Mouse (Mus musculus): ENCODE measurements around the gene Xpot. TPM values are rescaled to one million over a fixed set of nuclear protein-coding genes. Genes with fewer than 3 reads are reported as not detected.
A peak's percentile ranks its signal among the peaks of the same experiment; 100 is the strongest.

The Xpot gene
- total and polyA plus RNA-seq, 3 experiments: 132 to 151 (median 140) TPM

GRCm38 (mm10) chr10:121591106-121591505, 35.0 kb downstream of the Xpot start:
- in situ Hi-C loops (cut with MboI; ENCODE audit: low pct_ligation_motif_present, low pct_unique_long_range_greater_than_20kb, low sequenced_read_pairs): no loop called here
- Histone ChIP-seq H3K36me3 (replicated peaks in 1 of 2; ENCODE audit: control insufficient read depth in 1 of 2, insufficient read depth in 1 of 2, low read length in 1 of 2) (peaks cover 51 to 59% of the 10 kb centered on the region in 2 experiments), H3K4me3 (replicated peaks in 1 of 3; ENCODE audit: low read depth in 2 of 3, low read length in 2 of 3, poor library complexity in 1 of 3) (no peak overlapping the region), H3K9ac (ENCODE audit: insufficient read depth, low read depth) (no peak overlapping the region), H3K4me2 (ENCODE audit: insufficient read depth, low read depth, poor library complexity, severe bottlenecking) (no peak overlapping the region), H3K27ac (ENCODE audit: insufficient read depth, low read depth) (no peak overlapping the region), H3K27me3 (replicated peaks) (no peaks in the 10 kb centered on the region), H3K4me1 (ENCODE audit: control insufficient read depth in 1 of 2, insufficient read depth in 2 of 2) (peaks cover 3 to 9% of the 10 kb centered on the region in 2 experiments; a peak in 2 of 4 replicates), H3K79me2 (replicated peaks; ENCODE audit: control insufficient read depth, extremely low read depth, insufficient read depth, poor library complexity, severe bottlenecking) (peaks cover 3% of the 10 kb centered on the region), H3K9me3 (replicated peaks; ENCODE audit: low read length) (no peaks in the 10 kb centered on the region)
- dilution Hi-C loops (cut with MboI; ENCODE audit: extremely low pct_ligation_motif_present, extremely low pct_unique_long_range_greater_than_20kb, low sequenced_read_pairs): no loop called here
- TF ChIP-seq TCF12 (IDR thresholded peaks at IDR 0.05; ENCODE audit: low read depth, low read length) (no peak), ZC3H11A (IDR thresholded peaks at IDR 0.05; ENCODE audit: low read depth, low read length) (no peak), KAT2A (IDR thresholded peaks at IDR 0.05; ENCODE audit: insufficient replicate concordance, low read length) (no peak), PAX5 (IDR thresholded peaks at IDR 0.05; ENCODE audit: low read length) (no peak), ZKSCAN1 (IDR thresholded peaks at IDR 0.05; ENCODE audit: borderline replicate concordance, low read depth, low read length) (no peak), HCFC1 (IDR thresholded peaks at IDR 0.05; ENCODE audit: low read depth, low read length) (no peak), MXI1 (IDR thresholded peaks at IDR 0.05; ENCODE audit: low read depth, low read length) (no peak), SIN3A (IDR thresholded peaks at IDR 0.05; ENCODE audit: low read length) (no peak)
- no peak for DNase-seq (ENCODE audit: extremely low read depth)

GRCm38 (mm10) chr10:121587371-121587840, 38.7 kb downstream of the Xpot start:
- TF ChIP-seq MXI1 (IDR thresholded peaks at IDR 0.05; ENCODE audit: low read depth, low read length) (0 out of 2 replicates have a peak, but pooled peaks have one; percentile 16), RAD21 (IDR thresholded peaks at IDR 0.05; ENCODE audit: low read depth, low read length) (no peak), EP300 (IDR thresholded peaks at IDR 0.05; ENCODE audit: low read length) (0 out of 2 replicates have a peak, but pooled peaks have one; percentile 53), BHLHE40 (IDR thresholded peaks at IDR 0.05; ENCODE audit: low read depth, low read length) (peak; percentile 39; the same call in 1 of the 2 replicates), UBTF (IDR thresholded peaks at IDR 0.05; ENCODE audit: low read depth, low read length) (no peak), SIN3A (IDR thresholded peaks at IDR 0.05; ENCODE audit: low read length) (no peak), GABPA (IDR thresholded peaks at IDR 0.05; ENCODE audit: insufficient replicate concordance, low read depth, low read length) (no peak)

More at GRCm38 (mm10) chr10:121587371-121587840, 38.7 kb downstream of the Xpot start:
- Histone ChIP-seq H3K4me1 (ENCODE audit: control insufficient read depth in 1 of 2, insufficient read depth in 2 of 2) (peaks cover 4 to 30% of the 10 kb centered on the region in 2 experiments), H3K9me3 (replicated peaks; ENCODE audit: low read length) (no peaks in the 10 kb centered on the region), H3K4me2 (ENCODE audit: insufficient read depth, low read depth, poor library complexity, severe bottlenecking) (peak overlapping the region; percentile 73), H3K79me2 (replicated peaks; ENCODE audit: control insufficient read depth, extremely low read depth, insufficient read depth, poor library complexity, severe bottlenecking) (peaks cover 38% of the 10 kb centered on the region), H3K27me3 (replicated peaks) (no peaks in the 10 kb centered on the region), H3K27ac (ENCODE audit: insufficient read depth, low read depth) (no peak overlapping the region; the same call in 1 of the 2 replicates), H3K9ac (ENCODE audit: insufficient read depth, low read depth) (peak overlapping the region; percentile 98), H3K36me3 (replicated peaks in 1 of 2; ENCODE audit: control insufficient read depth in 1 of 2, insufficient read depth in 1 of 2, low read length in 1 of 2) (peaks cover 46% of the 10 kb centered on the region in 2 experiments), H3K4me3 (replicated peaks in 1 of 3; ENCODE audit: low read depth in 2 of 3, low read length in 2 of 3, poor library complexity in 1 of 3) (peak overlapping the region; percentile 81 to 86 (median 84))
- dilution Hi-C loops (cut with MboI; ENCODE audit: extremely low pct_ligation_motif_present, extremely low pct_unique_long_range_greater_than_20kb, low sequenced_read_pairs): no loop called here
- peak; percentile 25 for DNase-seq (ENCODE audit: extremely low read depth)
- in situ Hi-C loops (cut with MboI; ENCODE audit: low pct_ligation_motif_present, low pct_unique_long_range_greater_than_20kb, low sequenced_read_pairs): no loop called here
